ENCODE assay signal across 1 mouse cellular context in the genomic region with DNA sequence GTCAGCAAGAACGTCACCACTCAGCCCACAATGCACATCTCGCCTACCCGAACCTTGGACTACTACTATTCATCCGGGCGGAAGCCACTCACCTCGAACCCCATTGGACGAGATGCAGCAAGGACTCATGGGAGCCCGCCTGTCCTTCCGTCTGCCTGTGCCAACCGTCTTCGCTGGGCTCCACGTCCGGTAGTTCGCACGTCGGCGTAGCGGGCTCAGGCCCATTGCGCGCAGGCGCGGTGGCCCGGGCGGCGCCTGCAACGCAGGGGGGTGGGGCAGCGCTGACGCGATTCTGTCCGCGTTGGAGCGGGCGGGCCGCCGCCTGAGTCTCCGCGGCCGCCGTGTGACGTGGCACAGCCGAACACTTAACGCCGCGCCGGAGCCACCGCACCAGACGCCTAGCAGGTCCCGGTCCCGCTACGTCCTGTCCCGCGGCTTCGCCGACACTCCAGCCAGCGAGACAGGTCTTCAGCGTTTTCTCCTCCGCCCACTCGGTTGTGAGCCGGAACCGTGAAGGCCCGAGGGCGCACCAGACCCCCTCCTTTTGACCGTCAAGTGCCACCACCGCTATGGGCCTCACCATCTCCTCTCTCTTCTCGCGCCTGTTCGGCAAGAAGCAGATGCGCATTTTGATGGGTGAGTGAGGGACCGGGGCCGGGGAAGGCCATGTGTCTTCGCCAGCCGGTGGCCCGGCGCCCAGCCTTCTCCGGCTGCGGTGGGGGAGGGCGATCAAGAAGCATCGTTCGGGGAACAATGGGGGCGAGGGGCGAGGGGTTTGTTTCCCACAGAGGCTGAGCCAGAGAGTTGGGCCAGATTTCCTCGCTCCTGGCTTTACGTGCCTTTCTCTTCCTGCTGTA.
TF ChIP-seq lines count a peak whose summit lies in the region.

A gene (plus strand): TSS at position 224 of the 857 bp plus-strand sequence.

TF ChIP-seq in myocyte, 11 proteins besides CTCF, POLR2A, EP300 and RAD21 (continued from another document):
- TF ChIP-seq MYOG (IDR thresholded peaks at IDR 0.05; ENCODE audit: control insufficient read depth in 1 of 3, insufficient read depth in 1 of 3, insufficient read length in 2 of 3, low read depth in 2 of 3) (peak in 1 of 3 experiments; percentile 43), CEBPB (IDR thresholded peaks at IDR 0.05; ENCODE audit: insufficient read depth, poor library complexity, severe bottlenecking) (no peak), TCF3 (IDR thresholded peaks at IDR 0.05; ENCODE audit: insufficient read length, low read depth) (peak; percentile 13)
